ENCODE assay signal across 8 mouse cellular contexts in genomic region chr14:60250879-60251278, GRCm38 (mm10). TPM values are rescaled to one million over a fixed set of nuclear protein-coding genes. Genes with fewer than 3 reads are reported as not detected.
A peak's percentile ranks its signal among the peaks of the same experiment; 100 is the strongest.
DNase-seq lines count a peak whose midpoint lies in the region; ATAC-seq and TF ChIP-seq lines count a peak whose summit lies in the region.

No protein-coding gene starts in this region.

- peak overlapping the region; percentile 89 for H3K4me2 ChIP-seq in forebrain, embryonic 13.5 days
- peak overlapping the region; percentile 86 for H3K4me2 ChIP-seq in liver, embryonic 14.5 days (ENCODE audit: low read depth)

- POLR2A ChIA-PET in Patski (lab: Charles Lee): interaction anchor here (1.3 kb wide), 1 partner anchor 20 kb away, joined by 3 read pairs; no protein-coding TSS in a partner anchor

- in situ Hi-C loops in Patski (cut with MboI; ENCODE audit: low pct_unique_long_range_greater_than_20kb): loop anchor here (25.0 kb wide), 1 partner anchor 436 kb away; no protein-coding TSS in a partner anchor

- peak; percentile 20 to 47 for DNase-seq in layer of hippocampus, adult 2 months (ENCODE audit: low spot score in 2 of 2)
- DNase-seq in layer of hippocampus, adult 9-10 months (ENCODE audit: low spot score): no peak
- no peak for DNase-seq in Patski (ENCODE audit: low read depth, low spot score)
- DNase-seq in liver, embryonic 14.5 days (ENCODE audit: low read depth in 3 of 3, low spot score in 3 of 3): no peak
- DNase-seq in cerebellum, postnatal 4 days (ENCODE audit: low spot score in 2 of 2): no peak
- DNase-seq in Muller cell, postnatal 12 days (ENCODE audit: inconsistent ontology term): no peak
- DNase-seq in B cell, adult 2 months: no peak

- peak overlapping the region; percentile 100 for H3K4me3 ChIP-seq in layer of hippocampus, adult 2 months
- H3K4me3 ChIP-seq in forebrain, embryonic 13.5 days: peak overlapping the region; percentile 93
- H3K4me3 ChIP-seq in liver, embryonic 14.5 days (ENCODE audit: insufficient read depth in 1 of 2, low read depth in 2 of 2, low read length in 2 of 2): peak overlapping the region; percentile 76 to 82

- peak; percentile 51 for ATAC-seq in Patski
- ATAC-seq in forebrain, embryonic 13.5 days: peak; percentile 70
- ATAC-seq in liver, embryonic 14.5 days (ENCODE audit: insufficient read depth): peak; percentile 61

- WGBS in forebrain, embryonic 13.5 days: under 1% methylated on average over 39 of the region's 39 CpGs
- 1% methylated on average over 39 of the region's 39 CpGs for WGBS in liver, embryonic 14.5 days (ENCODE audit: insufficient replicate concordance)

- peaks cover 27% of the 10 kb centered on the region for H3K4me1 ChIP-seq in forebrain, embryonic 13.5 days
- H3K4me1 ChIP-seq in liver, embryonic 14.5 days (replicated peaks; ENCODE audit: control insufficient read depth in 2 of 2, insufficient read depth in 2 of 2, low read length in 1 of 2): peaks cover 15 to 19% of the 10 kb centered on the region in 2 experiments

- no peaks in the 10 kb centered on the region for H3K9me3 ChIP-seq in forebrain, embryonic 13.5 days (replicated peaks)
- no peaks in the 10 kb centered on the region for H3K9me3 ChIP-seq in liver, embryonic 14.5 days (ENCODE audit: control insufficient read depth, low read length)

- no peak; the same call in 1 of the 2 replicates for TF ChIP-seq CTCF in layer of hippocampus, adult 2 months (conservative IDR thresholded peaks at IDR 0.05)
- no peak for TF ChIP-seq CTCF in Patski (IDR thresholded peaks at IDR 0.05)
- TF ChIP-seq CTCF in liver, embryonic 14.5 days (IDR thresholded peaks at IDR 0.05; ENCODE audit: low read depth): no peak

- no peak for TF ChIP-seq EP300 in liver, embryonic 14.5 days (IDR thresholded peaks at IDR 0.05; ENCODE audit: low read depth)

- H3K9ac ChIP-seq in forebrain, embryonic 13.5 days: peak overlapping the region; percentile 97
- H3K9ac ChIP-seq in liver, embryonic 14.5 days (replicated peaks): peak overlapping the region; percentile 98

- H3K36me3 ChIP-seq in forebrain, embryonic 13.5 days (ENCODE audit: poor library complexity, severe bottlenecking): no peaks in the 10 kb centered on the region
- no peaks in the 10 kb centered on the region for H3K36me3 ChIP-seq in liver, embryonic 14.5 days (replicated peaks; ENCODE audit: control insufficient read depth, insufficient read depth, low read depth)

- peak overlapping the region; percentile 95 for H3K27ac ChIP-seq in layer of hippocampus, adult 2 months
- peak overlapping the region; percentile 87 for H3K27ac ChIP-seq in forebrain, embryonic 13.5 days
- H3K27ac ChIP-seq in liver, embryonic 14.5 days: peak overlapping the region; percentile 45

- CTCF ChIA-PET in Patski (lab: Charles Lee): interaction anchor here (1.2 to 1.8 kb wide), 3 partner anchors 14 to 40 kb away, joined by 3 to 4 read pairs (median 3); partner anchors contain the start of gene Mtmr6

- no peaks in the 10 kb centered on the region for H3K27me3 ChIP-seq in Patski
- H3K27me3 ChIP-seq in forebrain, embryonic 13.5 days: no peaks in the 10 kb centered on the region
- H3K27me3 ChIP-seq in liver, embryonic 14.5 days (ENCODE audit: control insufficient read depth, insufficient read depth, low read length): no peaks in the 10 kb centered on the region

RNA-seq across cellular contexts. Expression of gene Nupl1, which starts 0.4 kb away (rescaled TPM):
- under 1 TPM in 1 of 2 experiments, not detected in 1; 0.23 TPM for total RNA-seq in layer of hippocampus, adult 2 months (2021)
- not detected for polyA plus RNA-seq in Patski (2021)
- 0.05 and 0.11 TPM in 2 replicates for polyA plus RNA-seq in forebrain, embryonic 13.5 days (2015; fragmentation: Nextera tagmentation; extraction: Ambion mirVana)
- polyA plus RNA-seq in liver, embryonic 14.5 days (2012; rRNA removed): 0.03 TPM in 1 of 2 replicates, not detected in the other
- not detected in 2 replicates for polyA plus RNA-seq in liver, embryonic 14.5 days (2014; fragmentation: Nextera tagmentation; extraction: Ambion mirVana)

RNA-seq across cellular contexts. Expression of gene Gm49336, which starts 0.4 kb away (rescaled TPM):
- total RNA-seq in layer of hippocampus, adult 2 months (2021): 10 to 100 TPM; 70.8 to 73.8 TPM
- 44.9 TPM for polyA plus RNA-seq in Patski (2021)
- 50.9 and 55.9 TPM in 2 replicates for polyA plus RNA-seq in forebrain, embryonic 13.5 days (2015; fragmentation: Nextera tagmentation; extraction: Ambion mirVana)
- 15.0 and 20.4 TPM in 2 replicates for polyA plus RNA-seq in liver, embryonic 14.5 days (2012; rRNA removed)
- polyA plus RNA-seq in liver, embryonic 14.5 days (2014; fragmentation: Nextera tagmentation; extraction: Ambion mirVana): 35.9 and 40.4 TPM in 2 replicates

RNA-seq across cellular contexts. Expression of gene Mtmr6, which starts 14.1 kb away (rescaled TPM):
- total RNA-seq in layer of hippocampus, adult 2 months (2021): 100 to 1,000 TPM; 103 to 105 TPM
- polyA plus RNA-seq in Patski (2021): 58.1 TPM
- polyA plus RNA-seq in forebrain, embryonic 13.5 days (2015; fragmentation: Nextera tagmentation; extraction: Ambion mirVana): 54.7 and 60.7 TPM in 2 replicates
- polyA plus RNA-seq in liver, embryonic 14.5 days (2012; rRNA removed): 5.1 and 7.8 TPM in 2 replicates
- 13.4 and 14.0 TPM in 2 replicates for polyA plus RNA-seq in liver, embryonic 14.5 days (2014; fragmentation: Nextera tagmentation; extraction: Ambion mirVana)

RNA-seq across cellular contexts. Expression of gene Atp8a2, which starts 53.9 kb away (rescaled TPM):
- total RNA-seq in layer of hippocampus, adult 2 months (2021): 10 to 100 TPM; 45.3 to 46.9 TPM
- polyA plus RNA-seq in Patski (2021): not detected
- polyA plus RNA-seq in forebrain, embryonic 13.5 days (2015; fragmentation: Nextera tagmentation; extraction: Ambion mirVana): 16.9 and 19.5 TPM in 2 replicates
- 0.51 and 0.61 TPM in 2 replicates for polyA plus RNA-seq in liver, embryonic 14.5 days (2012; rRNA removed)
- 1.8 and 2.3 TPM in 2 replicates for polyA plus RNA-seq in liver, embryonic 14.5 days (2014; fragmentation: Nextera tagmentation; extraction: Ambion mirVana)

Comparison
In these comparisons a context has a peak if more than half of its experiments do, and no peak if none do; other contexts are left out.
1. DNase-seq: peak in layer of hippocampus, adult 2 months (2 of 2); none in layer of hippocampus, adult 9-10 months (single experiment), Patski (single experiment), liver, embryonic 14.5 days (0 of 3), cerebellum, postnatal 4 days (0 of 2), Muller cell, postnatal 12 days (single experiment) and B cell, adult 2 months (0 of 2).
2. H3K27ac ChIP-seq: peak in every context shown above with its lines; median percentile 95 in layer of hippocampus, adult 2 months; 87 in forebrain, embryonic 13.5 days; 45 in liver, embryonic 14.5 days.
3. Peak in every context shown above with its lines, with median percentiles within 50 percentile points of each other: H3K4me3 ChIP-seq and ATAC-seq.